Mouse (Mus musculus) liver, embryonic 13.5 days (tissue): Measurements from ENCODE around the gene Tesk1. TPM values are rescaled to one million over a fixed set of nuclear protein-coding genes. Genes with fewer than 3 reads are reported as not detected.
A peak's percentile ranks its signal among the peaks of the same experiment; 100 is the strongest.

ENCODE experiments used
- ATAC-seq: fragments of 200-750 bp; cut with Nextera tagmentation; 2 replicates; pipeline ENCODE4 v1.8.0; 2017; ENCODE audit warnings: low read depth, mild to moderate bottlenecking, moderate number of reproducible peaks, moderate library complexity
- DNase-seq: peaks from one replicate; pipeline ENCODE4 v3.0.0; 2022
- H3K27ac ChIP-seq: fragments of 300-500 bp; sonication (generic); 2 replicates; pipeline ENCODE4 v1.5.1; 2015; ENCODE audit warnings: moderate library complexity, mild to moderate bottlenecking, inconsistent platforms
- H3K27me3 ChIP-seq: fragments of 300-500 bp; sonication (generic); 2 replicates; pipeline ENCODE4 v1.6.1; 2015; ENCODE audit warnings: mild to moderate bottlenecking, inconsistent platforms
- H3K36me3 ChIP-seq: fragments of 300-500 bp; sonication (generic); 2 replicates; pipeline ENCODE4 v1.6.1; 2015; ENCODE audit warnings: mild to moderate bottlenecking, inconsistent platforms
- H3K4me1 ChIP-seq: fragments of 300-500 bp; sonication (generic); replicated peaks from 2 replicates; pipeline ENCODE4 v1.6.1; 2015; ENCODE audit warnings: inconsistent platforms
- H3K4me2 ChIP-seq: fragments of 300-500 bp; sonication (generic); 2 replicates; pipeline ENCODE4 v1.6.1; 2015; ENCODE audit warnings: inconsistent platforms, mild to moderate bottlenecking, moderate library complexity
- H3K4me3 ChIP-seq: fragments of 300-500 bp; sonication (generic); replicated peaks from 2 replicates; pipeline ENCODE4 v1.5.1; 2015; ENCODE audit warnings: mild to moderate bottlenecking, inconsistent platforms
- H3K9ac ChIP-seq: fragments of 300-500 bp; sonication (generic); 2 replicates; pipeline ENCODE4 v1.6.1; 2015; ENCODE audit warnings: mild to moderate bottlenecking, inconsistent platforms
- H3K9me3 ChIP-seq: fragments of 300-500 bp; sonication (generic); replicated peaks from 2 replicates; pipeline ENCODE4 v1.6.1; 2016; ENCODE audit warnings: inconsistent platforms
- WGBS: fragments of 180-500 bp; shearing (Covaris S2); methylation state at CpG from one replicate; pipeline ENCODE4 v1.1.7; 2015; ENCODE audit not compliant: insufficient replicate concordance; 5-methylcytosine and 5-hydroxymethylcytosine counted together
- polyA plus RNA-seq: library from polyadenylated mRNA; unstranded; fragments of >200 nt; fragmentation: Nextera tagmentation; extraction: Ambion mirVana; gene quantifications from 2 replicates; pipeline ENCODE4 v1.2.1, GENCODE M21; 2015

Tesk1 gene
- polyA plus RNA-seq, 1 experiment from 2014 or later = 0.95 TPM

DNA sequence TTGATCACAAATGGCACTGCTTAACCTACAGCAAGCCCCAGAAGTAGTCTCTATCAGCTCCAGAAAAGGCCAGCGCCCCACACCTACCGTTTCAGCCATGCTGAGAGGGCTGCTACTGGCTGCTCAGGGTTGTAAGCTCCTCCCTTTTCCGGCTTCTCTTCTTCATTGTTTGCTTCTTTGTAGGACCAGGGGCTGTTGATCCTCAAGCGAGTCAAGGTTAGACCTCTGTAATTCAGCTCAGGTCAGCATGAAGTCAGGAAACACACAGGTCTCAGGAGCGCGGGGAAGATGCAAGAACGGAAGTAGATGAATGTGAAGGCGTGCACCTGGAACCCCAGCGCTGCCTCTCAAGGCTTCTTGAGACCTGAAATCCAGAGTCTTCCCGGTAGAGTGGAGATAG is 37.0 kb upstream of the Tesk1 start:
- H3K27ac ChIP-seq = no peak overlapping the region
- no peaks in the 10 kb centered on the region for H3K36me3 ChIP-seq
- H3K9ac ChIP-seq = no peak overlapping the region
- WGBS = 79% methylated on average over 10 of the region's 10 CpGs
- no peak for ATAC-seq
- peaks cover 36% of the 10 kb centered on the region for H3K27me3 ChIP-seq
- DNase-seq = no peak
- no peak overlapping the region for H3K4me3 ChIP-seq
- H3K9me3 ChIP-seq = no peaks in the 10 kb centered on the region
- peaks cover 4% of the 10 kb centered on the region; the same call in 1 of the 2 replicates for H3K4me1 ChIP-seq
- H3K4me2 ChIP-seq = no peak overlapping the region

GRCm38 (mm10) chr4:43406162-43406971 is 35.4 kb upstream of the Tesk1 start:
- H3K4me3 ChIP-seq = peak overlapping the region; percentile 34
- no peak overlapping the region; the same call in 1 of the 2 replicates for H3K27ac ChIP-seq
- peak overlapping the region; percentile 50 for H3K4me2 ChIP-seq
- H3K4me1 ChIP-seq = peaks cover 4% of the 10 kb centered on the region; the same call in 1 of the 2 replicates
- DNase-seq (no peak), ATAC-seq (peak; percentile 66)
- H3K27me3 ChIP-seq = peaks cover 35% of the 10 kb centered on the region
- H3K9me3 ChIP-seq = no peaks in the 10 kb centered on the region
- WGBS = 4% methylated on average over 28 of the region's 28 CpGs
- peak overlapping the region; percentile 26; the same call in 1 of the 2 replicates for H3K9ac ChIP-seq
- H3K36me3 ChIP-seq = no peaks in the 10 kb centered on the region

- Histone ChIP-seq H3K9ac (no peak overlapping the region), H3K4me2 (peak overlapping the region; percentile 50; the same call in 1 of the 2 replicates), H3K27me3 (peaks cover 35% of the 10 kb centered on the region), H3K27ac (no peak overlapping the region), H3K4me3 (peak overlapping the region; percentile 34; the same call in 1 of the 2 replicates), H3K9me3 (no peaks in the 10 kb centered on the region), H3K36me3 (no peaks in the 10 kb centered on the region), H3K4me1 (peaks cover 4% of the 10 kb centered on the region; the same call in 1 of the 2 replicates)
- 50% methylated on average over 12 of the region's 12 CpGs for WGBS
- ATAC-seq = no peak
- no peak for DNase-seq
Measured at GRCm38 (mm10) chr4:43407071-43407920, 34.4 kb upstream of the Tesk1 start.

GRCm38 (mm10) chr4:43414761-43415160 is 27.0 kb upstream of the Tesk1 start:
- Histone ChIP-seq H3K27ac (no peak overlapping the region), H3K9me3 (no peaks in the 10 kb centered on the region), H3K9ac (no peak overlapping the region), H3K27me3 (no peaks in the 10 kb centered on the region), H3K4me1 (peaks cover 17% of the 10 kb centered on the region), H3K4me3 (no peak overlapping the region), H3K4me2 (no peak overlapping the region), H3K36me3 (0 out of 2 replicates have a peak, but pooled peaks cover 7% of the 10 kb centered on the region)
- 85% methylated on average over 14 of the region's 14 CpGs for whole genome bisulfite sequencing
- DNase-seq (no peak), ATAC-seq (no peak)

GRCm38 (mm10) chr4:43415221-43416070 is 26.3 kb upstream of the Tesk1 start:
- DNase-seq (no peak), ATAC-seq (no peak)
- no peaks in the 10 kb centered on the region for H3K9me3 ChIP-seq
- H3K4me2 ChIP-seq = no peak overlapping the region
- H3K4me3 ChIP-seq = no peak overlapping the region
- H3K36me3 ChIP-seq = 0 out of 2 replicates have a peak, but pooled peaks cover 7% of the 10 kb centered on the region
- H3K27me3 ChIP-seq = no peaks in the 10 kb centered on the region
- H3K27ac ChIP-seq = no peak overlapping the region
- peaks cover 22% of the 10 kb centered on the region for H3K4me1 ChIP-seq
- 82% methylated on average over 29 of the region's 29 CpGs for WGBS
- no peak overlapping the region for H3K9ac ChIP-seq

DNA sequence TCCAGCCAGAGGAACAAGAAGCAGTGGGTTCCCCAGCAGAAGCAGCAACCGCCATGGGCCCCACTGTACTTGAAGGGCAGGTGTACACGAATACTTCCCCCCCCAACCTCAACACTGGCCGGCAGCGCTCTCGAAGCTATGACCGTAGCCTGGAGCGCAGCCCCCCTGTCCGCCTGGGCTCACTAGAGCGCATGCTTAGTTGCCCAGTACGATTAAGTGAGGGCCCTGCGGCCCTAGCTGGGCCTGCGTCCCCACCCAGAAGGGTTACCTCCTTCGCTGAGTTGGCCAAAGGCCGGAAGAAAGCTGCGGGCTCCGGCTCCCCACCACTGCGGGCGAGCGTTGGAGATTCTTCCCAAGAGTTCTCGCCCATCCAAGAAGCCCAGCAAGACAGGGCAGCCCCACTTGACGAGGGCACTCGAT is 25.7 kb upstream of the Tesk1 start:
- no peak overlapping the region for H3K4me3 ChIP-seq

GRCm38 (mm10) chr4:43417269-43418062 is 24.3 kb upstream of the Tesk1 start:
- Histone ChIP-seq H3K27me3 (peaks cover 7% of the 10 kb centered on the region), H3K4me3 (no peak overlapping the region), H3K27ac (peak overlapping the region; percentile 34; the same call in 1 of the 2 replicates), H3K4me2 (no peak overlapping the region), H3K36me3 (0 out of 2 replicates have a peak, but pooled peaks cover 10% of the 10 kb centered on the region), H3K4me1 (peaks cover 24% of the 10 kb centered on the region), H3K9ac (no peak overlapping the region), H3K9me3 (no peaks in the 10 kb centered on the region)
- WGBS = 41% methylated on average over 16 of the region's 16 CpGs
- ATAC-seq (peak; percentile 70), DNase-seq (peak; percentile 26)

More for the DNA sequence above, 25.7 kb upstream of the Tesk1 start:
- H3K27me3 ChIP-seq = no peaks in the 10 kb centered on the region
- H3K9ac ChIP-seq = no peak overlapping the region
- H3K4me1 ChIP-seq = peaks cover 22% of the 10 kb centered on the region
- no peaks in the 10 kb centered on the region for H3K9me3 ChIP-seq
- H3K4me2 ChIP-seq = no peak overlapping the region
- 0 out of 2 replicates have a peak, but pooled peaks cover 7% of the 10 kb centered on the region for H3K36me3 ChIP-seq
- no peak overlapping the region for H3K27ac ChIP-seq
- no peak for DNase-seq
- ATAC-seq = no peak
- WGBS = 84% methylated on average over 22 of the region's 22 CpGs

- Histone ChIP-seq H3K27me3 (peaks cover 14% of the 10 kb centered on the region), H3K36me3 (0 out of 2 replicates have a peak, but pooled peaks cover 14% of the 10 kb centered on the region), H3K9me3 (no peaks in the 10 kb centered on the region), H3K4me3 (no peak overlapping the region), H3K27ac (no peak overlapping the region), H3K4me1 (peaks cover 24% of the 10 kb centered on the region), H3K4me2 (no peak overlapping the region), H3K9ac (no peak overlapping the region)
- 69% methylated on average over 4 of the region's 4 CpGs for WGBS
- ATAC-seq (no peak), DNase-seq (no peak)
Measured at GRCm38 (mm10) chr4:43418450-43418849, 23.3 kb upstream of the Tesk1 start.

DNA sequence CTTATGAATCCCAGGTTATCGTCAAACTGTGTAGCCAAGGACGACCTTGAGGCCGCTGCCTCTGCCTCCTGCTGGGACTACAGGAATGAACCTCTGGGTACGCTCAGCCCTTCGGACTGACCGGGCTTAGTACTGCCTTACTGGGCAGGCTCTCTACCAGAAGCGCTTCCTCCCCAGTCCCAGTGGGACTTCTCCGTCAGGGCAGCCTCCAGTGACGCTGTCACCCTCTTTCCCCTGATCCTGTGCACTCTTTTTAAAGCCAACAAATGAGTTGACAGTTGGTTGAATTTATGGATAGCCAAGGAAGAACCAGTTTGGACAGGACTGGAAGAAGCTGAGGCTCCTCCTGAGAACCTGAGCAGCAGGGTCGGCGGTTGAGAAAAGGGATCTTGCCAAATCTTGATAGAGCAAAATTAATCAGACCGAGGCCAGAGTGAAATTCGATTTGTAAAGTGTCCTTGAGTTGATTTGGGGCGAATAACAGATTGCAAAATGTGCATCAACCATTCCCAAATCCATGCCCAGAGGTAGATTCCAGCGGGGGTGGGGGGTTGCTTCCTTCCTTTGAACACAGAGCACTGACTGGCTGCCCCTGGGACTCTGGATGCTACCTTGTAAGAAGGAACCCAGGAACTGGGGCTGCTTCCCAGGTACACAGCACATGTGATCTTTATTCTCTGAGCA is 22.6 kb upstream of the Tesk1 start:
- Histone ChIP-seq H3K4me1 (peaks cover 24% of the 10 kb centered on the region), H3K9me3 (no peaks in the 10 kb centered on the region), H3K27me3 (peaks cover 20% of the 10 kb centered on the region), H3K27ac (no peak overlapping the region), H3K9ac (no peak overlapping the region), H3K4me2 (no peak overlapping the region), H3K4me3 (no peak overlapping the region), H3K36me3 (0 out of 2 replicates have a peak, but pooled peaks cover 14% of the 10 kb centered on the region)
- ATAC-seq (no peak), DNase-seq (no peak)
- WGBS = 59% methylated on average over 15 of the region's 15 CpGs
